ENCODE assay signal across 14 mouse cellular contexts in genomic region chr19:14518438-14519044, GRCm38 (mm10).
DNase-seq lines count a peak whose midpoint lies in the region; ATAC-seq and TF ChIP-seq lines count a peak whose summit lies in the region.
"Had no signal": no experiment of that assay in that cellular context is flagged by ENCODE, and none has a peak within 500 bp of the region (broad histone marks: within the 10 kb centered on the region; RNA-seq: fewer than 3 reads in every experiment).

No protein-coding gene starts in this region.

- H3K4me2 ChIP-seq in forebrain, embryonic 11.5 days (ENCODE audit: low read depth, low read length, severe bottlenecking): peak overlapping the region; percentile 26; the same call in 1 of the 2 replicates
- H3K4me2 ChIP-seq in neural tube, embryonic 15.5 days: no peak overlapping the region
- no peak overlapping the region for H3K4me2 ChIP-seq in stomach, postnatal 0 days (replicated peaks; ENCODE audit: low read depth)
- H3K4me2 ChIP-seq: embryonic facial prominence, embryonic 12.5 days had no signal

- WGBS in lung, adult 2 months: 75% methylated on average over 9 of the region's 9 CpGs
- 21% methylated on average over 9 of the region's 9 CpGs for WGBS in forebrain, embryonic 11.5 days
- 28% methylated on average over 9 of the region's 9 CpGs for WGBS in neural tube, embryonic 15.5 days
- 88% methylated on average over 9 of the region's 9 CpGs for WGBS in stomach, postnatal 0 days

- H3K4me3 ChIP-seq in lung, adult 2 months (replicated peaks; ENCODE audit: extremely low read depth, low read depth, low read length): no peak overlapping the region
- no peak overlapping the region for H3K4me3 ChIP-seq in forebrain, embryonic 11.5 days (ENCODE audit: low read depth, low read length)
- H3K4me3 ChIP-seq in neural tube, embryonic 15.5 days (replicated peaks): no peak overlapping the region
- H3K4me3 ChIP-seq in stomach, postnatal 0 days (ENCODE audit: low read depth, low read length): no peak overlapping the region
- H3K4me3 ChIP-seq: embryonic facial prominence, embryonic 12.5 days; myocyte had no signal

- peak; percentile 14 to 38 for DNase-seq in lung, adult 18-20 months
- no peak for DNase-seq in lung, adult 2 months
- DNase-seq in forebrain, embryonic 11.5 days (ENCODE audit: low spot score): no peak
- DNase-seq in lung, postnatal 10 days: peak; percentile 25
- DNase-seq in gastrocnemius, adult 18-20 months (ENCODE audit: low spot score): no peak
- DNase-seq in natural killer cell, adult 2 months (ENCODE audit: low spot score in 2 of 2): no peak
- DNase-seq in stomach, postnatal 0 days (ENCODE audit: low spot score): no peak
- DNase-seq: adrenal gland, adult 8-10 months had no signal

- H3K9ac ChIP-seq in forebrain, embryonic 11.5 days (ENCODE audit: low read length): no peak overlapping the region
- no peak overlapping the region for H3K9ac ChIP-seq in neural tube, embryonic 15.5 days (replicated peaks)
- H3K9ac ChIP-seq in stomach, postnatal 0 days (ENCODE audit: low read length): no peak overlapping the region
- H3K9ac ChIP-seq: embryonic facial prominence, embryonic 12.5 days had no signal

- TF ChIP-seq CTCF in lung, adult 2 months (IDR thresholded peaks at IDR 0.05; ENCODE audit: insufficient read depth, low read length): no peak
- TF ChIP-seq CTCF in stomach, postnatal 0 days (IDR thresholded peaks at IDR 0.05; ENCODE audit: low read depth): no peak

- no peaks in the 10 kb centered on the region for H3K4me1 ChIP-seq in lung, adult 2 months (ENCODE audit: control insufficient read depth, insufficient read depth, low read length)
- H3K4me1 ChIP-seq in forebrain, embryonic 11.5 days (replicated peaks; ENCODE audit: control insufficient read depth, insufficient read depth, low read length): peaks cover 4% of the 10 kb centered on the region; the same call in 1 of the 2 replicates
- H3K4me1 ChIP-seq in neural tube, embryonic 15.5 days: peaks cover 12% of the 10 kb centered on the region
- no peaks in the 10 kb centered on the region for H3K4me1 ChIP-seq in stomach, postnatal 0 days (replicated peaks; ENCODE audit: control insufficient read depth, insufficient read depth)
- H3K4me1 ChIP-seq: embryonic facial prominence, embryonic 12.5 days had no signal

- no peak overlapping the region for H3K27ac ChIP-seq in forebrain, embryonic 11.5 days (ENCODE audit: low read depth, low read length)
- no peak overlapping the region for H3K27ac ChIP-seq in neural tube, embryonic 15.5 days (replicated peaks)
- H3K27ac ChIP-seq in stomach, postnatal 0 days (replicated peaks): no peak overlapping the region
- H3K27ac ChIP-seq: embryonic facial prominence, embryonic 12.5 days; macrophage had no signal

- no peaks in the 10 kb centered on the region; the same call in 1 of the 2 replicates for H3K36me3 ChIP-seq in forebrain, embryonic 11.5 days (ENCODE audit: control insufficient read depth, insufficient read depth, low read length)
- no peaks in the 10 kb centered on the region for H3K36me3 ChIP-seq in neural tube, embryonic 15.5 days
- H3K36me3 ChIP-seq in stomach, postnatal 0 days (ENCODE audit: control insufficient read depth, insufficient read depth, low read length): no peaks in the 10 kb centered on the region

- peak; percentile 89 for ATAC-seq in forebrain, embryonic 11.5 days (replicated peaks; ENCODE audit: low FRiP score)
- ATAC-seq in neural tube, embryonic 15.5 days (ENCODE audit: low FRiP score): peak; percentile 66
- no peak for ATAC-seq in stomach, postnatal 0 days (ENCODE audit: low FRiP score, low TSS enrichment)
- ATAC-seq: intestine, postnatal 0 days; Patski had no signal

- no peaks in the 10 kb centered on the region for H3K9me3 ChIP-seq in forebrain, embryonic 11.5 days (ENCODE audit: control insufficient read depth, low read length)
- H3K9me3 ChIP-seq in neural tube, embryonic 15.5 days (replicated peaks): no peaks in the 10 kb centered on the region
- H3K9me3 ChIP-seq in stomach, postnatal 0 days (ENCODE audit: control insufficient read depth, low read length): no peaks in the 10 kb centered on the region
- H3K9me3 ChIP-seq: embryonic facial prominence, embryonic 12.5 days had no signal

- no peaks in the 10 kb centered on the region for H3K27me3 ChIP-seq in forebrain, embryonic 11.5 days (ENCODE audit: control insufficient read depth, insufficient read depth, low read length)
- no peaks in the 10 kb centered on the region for H3K27me3 ChIP-seq in neural tube, embryonic 15.5 days (replicated peaks)
- no peaks in the 10 kb centered on the region for H3K27me3 ChIP-seq in stomach, postnatal 0 days (ENCODE audit: control insufficient read depth, insufficient read depth, low read length)
- H3K27me3 ChIP-seq: embryonic facial prominence, embryonic 12.5 days; Patski had no signal

- TF ChIP-seq POLR2A in lung, adult 2 months (IDR thresholded peaks at IDR 0.05; ENCODE audit: borderline replicate concordance, extremely low read depth, low read depth, low read length): no peak

- no peak for TF ChIP-seq EP300 in stomach, postnatal 0 days (optimal IDR thresholded peaks at IDR 0.05)

Comparison
In these comparisons a context has a peak if more than half of its experiments do, and no peak if none do; other contexts are left out.
1. DNase-seq: peak in lung, adult 18-20 months (2 of 2) and lung, postnatal 10 days (single experiment); none in lung, adult 2 months (single experiment), forebrain, embryonic 11.5 days (single experiment), gastrocnemius, adult 18-20 months (single experiment), natural killer cell, adult 2 months (0 of 2) and stomach, postnatal 0 days (single experiment).